Mouse (Mus musculus) ES-CJ7 (cell line): ENCODE measurements at regions not wholly inside any gene's neighbourhood (a gene's known extent, or its start where the extent isn't known, plus 50 kb on each side); places are given as distances from the start of the nearest gene placed in this dataset.

Experiments used
- DNase-seq: peaks from one replicate; pipeline ENCODE4 v3.0.0; 2011; ENCODE audit warnings: low read depth, low spot score

GRCm38 (mm10) chr3:64205954-64206353 is 64.2 kb upstream of the Vmn2r2 start:
- DNase-seq: peak; percentile 28

GRCm38 (mm10) chr3:64202836-64203235 is 61.1 kb upstream of the Vmn2r2 start:
- DNase-seq: peak; percentile 83

GRCm38 (mm10) chr3:64192352-64192751 is 50.6 kb upstream of the Vmn2r2 start:
- DNase-seq: no peak
